Mouse (Mus musculus) testis, postnatal 10 days (tissue): ENCODE data around the gene Sap18.
"Not testable (repeated sequence)": the region's sequence is repeated elsewhere in the genome, so short reads cannot be mapped to it uniquely, and the experiment has no call there.

ENCODE experiments used
- DNase-seq: peaks from one replicate; pipeline ENCODE4 v3.0.0; 2021; ENCODE audit warnings: low spot score

Sap18 gene

GRCm38 (mm10) chr14:57827284-57827683 lies 29.3 kb downstream of the Sap18 start:
- DNase-seq, result no peak

DNA sequence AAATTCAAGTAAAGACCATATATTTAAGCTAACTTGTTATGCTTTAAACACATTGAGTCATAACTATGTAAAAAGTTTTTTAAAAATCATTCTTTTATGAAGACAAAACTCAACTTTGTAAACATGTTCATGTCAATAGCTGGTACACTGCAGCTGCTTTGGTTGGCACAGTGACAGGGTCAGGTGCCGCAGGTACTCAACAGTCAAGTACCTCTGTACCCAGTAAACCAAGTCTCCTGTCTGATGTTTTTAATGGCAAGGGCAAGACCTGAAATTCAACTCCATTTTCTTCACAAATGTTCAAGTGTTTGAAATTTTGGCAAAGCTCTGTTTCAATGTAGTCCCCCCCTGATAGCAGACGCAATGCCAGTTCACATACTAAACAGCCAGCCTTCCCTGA lies 35.5 kb downstream of the Sap18 start:
- DNase-seq, result no peak

DNA sequence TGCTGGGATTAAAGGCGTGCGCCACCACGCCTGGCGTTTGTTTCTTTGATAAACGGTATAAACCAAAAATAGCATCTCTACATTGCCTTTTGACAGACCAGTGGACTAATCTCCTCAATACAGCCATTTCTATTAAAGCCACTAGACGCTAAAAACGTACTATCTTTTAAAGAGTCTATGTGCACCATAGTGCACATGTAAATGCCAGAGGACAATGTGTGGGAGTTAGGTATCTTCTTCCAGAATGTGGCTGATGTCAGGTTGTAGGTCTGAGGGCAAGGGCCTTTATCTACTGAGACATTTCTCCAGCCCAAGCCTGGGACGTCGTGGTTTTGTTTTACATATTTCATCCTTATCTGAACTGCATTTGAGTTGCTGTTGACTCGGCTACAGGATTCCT lies 37.2 kb downstream of the Sap18 start:
- DNase-seq, result no peak

- DNase-seq, result no peak
Measured at GRCm38 (mm10) chr14:57844535-57844934, 46.6 kb downstream of the Sap18 start.

- DNase-seq, result not testable (repeated sequence)
Measured at GRCm38 (mm10) chr14:57848061-57848460, 50.1 kb downstream of the Sap18 start.

DNA sequence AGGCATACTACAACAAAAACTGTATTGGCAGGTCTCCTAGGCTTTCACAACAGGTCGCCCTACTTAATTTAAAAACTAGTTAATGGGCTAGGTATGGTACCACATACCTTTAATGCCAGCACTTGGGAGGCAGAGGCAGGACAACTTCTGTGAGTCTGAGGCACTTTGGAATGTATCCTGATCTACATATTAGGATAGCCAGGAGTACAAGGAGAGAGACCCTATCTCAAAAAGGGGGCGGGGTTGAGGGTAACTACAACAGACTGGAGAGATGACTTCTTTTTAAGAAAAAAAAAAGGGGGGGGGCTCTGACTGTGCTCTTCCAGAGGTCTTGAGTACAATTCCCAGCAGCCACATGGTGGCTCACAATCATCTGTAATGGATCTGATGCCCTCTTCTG lies 50.7 kb downstream of the Sap18 start:
- DNase-seq, result no peak

- no peak for DNase-seq
Measured at GRCm38 (mm10) chr14:57850330-57850729, 52.4 kb downstream of the Sap18 start.

GRCm38 (mm10) chr14:57852961-57853360 lies 55.0 kb downstream of the Sap18 start:
- DNase-seq, result no peak

DNA sequence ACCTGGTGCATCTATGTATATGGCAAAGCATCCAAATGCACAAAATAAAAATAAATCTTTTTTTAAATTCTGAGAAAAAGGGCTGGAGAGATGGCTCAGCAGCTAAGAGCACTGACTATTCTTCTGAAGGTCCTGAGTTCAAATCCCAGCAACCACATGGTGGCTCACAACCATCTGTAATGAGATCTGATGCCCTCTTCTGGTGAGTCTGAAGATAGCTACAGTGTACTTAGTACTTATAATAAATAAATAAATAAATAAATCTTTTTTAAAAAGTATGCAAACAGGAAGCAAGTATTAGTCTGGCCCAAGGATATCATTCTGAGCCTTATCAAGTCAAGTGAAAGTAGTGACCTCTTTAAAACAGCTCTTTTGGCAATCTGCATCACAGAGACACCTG lies 58.1 kb downstream of the Sap18 start:
- not testable (repeated sequence) for DNase-seq
